Mouse (Mus musculus): ENCODE measurements around the gene Nmu.

DNA sequence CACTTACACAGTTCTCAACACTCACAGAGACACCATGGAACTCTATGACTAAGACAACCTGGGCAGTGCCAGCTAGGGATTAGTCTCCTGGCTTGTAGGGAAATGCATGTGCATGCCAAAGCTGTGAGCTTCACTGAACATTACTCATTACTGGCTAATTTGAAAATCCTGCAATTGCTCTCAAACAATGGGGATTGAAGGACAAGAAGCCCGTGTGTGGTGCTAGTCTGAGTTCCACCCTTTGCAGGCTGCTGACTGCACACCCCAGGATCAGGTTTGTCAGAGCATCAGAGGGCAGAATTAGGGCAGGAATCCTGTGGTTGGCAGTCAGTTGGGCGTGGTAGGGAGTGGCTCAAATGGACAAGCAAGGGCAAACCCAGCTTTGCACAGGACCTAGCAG, 17.5 kb downstream of the Nmu start:
- TF ChIP-seq GATA1 (IDR thresholded peaks at IDR 0.05; ENCODE audit: low read length): no peak
- no peak for TF ChIP-seq TAL1 (IDR thresholded peaks at IDR 0.05; ENCODE audit: low read length)
